Mouse (Mus musculus): ENCODE data around the gene Tgfb2.

- TF ChIP-seq ZNF384 (IDR thresholded peaks at IDR 0.05; ENCODE audit: low read depth, low read length) (no peak), MAFK (IDR thresholded peaks at IDR 0.05; ENCODE audit: insufficient read depth, low read depth, low read length) (no peak), CHD2 (IDR thresholded peaks at IDR 0.05; ENCODE audit: low read depth, low read length) (no peak), ZC3H11A (IDR thresholded peaks at IDR 0.05; ENCODE audit: borderline replicate concordance, low read depth, low read length) (no peak)
Observed at GRCm38 (mm10) chr1:186608116-186608515, 97.7 kb downstream of the Tgfb2 start.

Measured in ES-E14 (cell line).